20 mouse cellular contexts compared by ENCODE assay signal in the genomic region with DNA sequence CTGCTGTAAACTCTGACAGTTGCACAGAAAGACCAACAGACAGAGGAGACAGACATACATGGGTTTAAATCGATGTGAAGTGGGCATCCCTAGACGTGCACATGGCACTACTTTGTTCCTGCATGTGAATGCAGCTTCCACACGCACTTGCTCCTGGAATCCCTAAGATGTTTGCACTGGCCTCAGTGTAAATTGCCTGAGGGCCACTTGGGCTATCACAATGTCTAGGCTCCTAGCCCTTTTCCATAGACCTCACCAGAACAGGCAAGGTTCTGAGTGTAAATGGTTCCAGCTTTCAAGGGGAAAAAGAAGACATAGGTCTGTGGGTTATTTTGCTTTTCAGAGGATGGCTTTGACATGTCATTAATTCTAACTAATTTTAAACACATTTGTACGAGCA.
DNase-seq lines count a peak whose midpoint lies in the region; ATAC-seq and TF ChIP-seq lines count a peak whose summit lies in the region.
"Had no signal": no experiment of that assay in that cellular context is flagged by ENCODE, and none has a peak within 500 bp of the region (broad histone marks: within the 10 kb centered on the region; RNA-seq: fewer than 3 reads in every experiment).

No protein-coding gene starts in this region.

- no peak for DNase-seq in forebrain, embryonic 14.5 days (ENCODE audit: low spot score)
- DNase-seq in forebrain, embryonic 11.5 days (ENCODE audit: low spot score) = no peak
- no peak for DNase-seq in lung, embryonic 14.5 days
- DNase-seq in lung, postnatal 14 days = no peak
- DNase-seq in midbrain, postnatal 0 days (ENCODE audit: low spot score) = no peak
- no peak for DNase-seq in stomach, postnatal 0 days (ENCODE audit: low spot score)
- DNase-seq in spleen, postnatal 36 days (ENCODE audit: low spot score in 2 of 2) = no peak
- DNase-seq: cerebellum, adult 11 months; cerebellum, adult 9-11 months; gastrocnemius, postnatal 36 days; heart, adult 2 months; heart, postnatal 36 days; layer of hippocampus, postnatal 36 days; liver had no signal

- no peak overlapping the region for H3K27ac ChIP-seq in forebrain, embryonic 14.5 days (ENCODE audit: low read depth, low read length)
- no peak overlapping the region for H3K27ac ChIP-seq in forebrain, embryonic 11.5 days (ENCODE audit: low read depth, low read length)
- peak overlapping the region; percentile 63; the same call in 1 of the 2 replicates for H3K27ac ChIP-seq in lung, embryonic 14.5 days (ENCODE audit: low read depth)
- H3K27ac ChIP-seq in midbrain, embryonic 13.5 days = 0 out of 2 replicates have a peak overlapping the region, but pooled peaks have one; percentile 60
- H3K27ac ChIP-seq in midbrain, postnatal 0 days (ENCODE audit: low read depth, low read length) = no peak overlapping the region
- H3K27ac ChIP-seq in stomach, postnatal 0 days (replicated peaks) = peak overlapping the region; percentile 82; the same call in 1 of the 2 replicates
- H3K27ac ChIP-seq: heart, adult 2 months; heart, embryonic 15.5 days; liver, embryonic 15.5 days; neural tube, embryonic 15.5 days had no signal

- TF ChIP-seq EP300 in stomach, postnatal 0 days (optimal IDR thresholded peaks at IDR 0.05) = no peak

- no peak for TF ChIP-seq CTCF in lung, embryonic 14.5 days (IDR thresholded peaks at IDR 0.05; ENCODE audit: low read depth)
- no peak for TF ChIP-seq CTCF in midbrain, postnatal 0 days (IDR thresholded peaks at IDR 0.05)
- no peak for TF ChIP-seq CTCF in stomach, postnatal 0 days (IDR thresholded peaks at IDR 0.05; ENCODE audit: low read depth)

- H3K36me3 ChIP-seq in forebrain, embryonic 14.5 days (ENCODE audit: control insufficient read depth, insufficient read depth, low read length) = no peaks in the 10 kb centered on the region
- no peaks in the 10 kb centered on the region for H3K36me3 ChIP-seq in forebrain, embryonic 11.5 days (ENCODE audit: control insufficient read depth, insufficient read depth, low read length)
- no peaks in the 10 kb centered on the region for H3K36me3 ChIP-seq in lung, embryonic 14.5 days (ENCODE audit: insufficient read depth)
- H3K36me3 ChIP-seq in midbrain, embryonic 13.5 days = no peaks in the 10 kb centered on the region
- H3K36me3 ChIP-seq in midbrain, postnatal 0 days (ENCODE audit: insufficient read depth, low read length) = no peaks in the 10 kb centered on the region
- no peaks in the 10 kb centered on the region for H3K36me3 ChIP-seq in stomach, postnatal 0 days (ENCODE audit: control insufficient read depth, insufficient read depth, low read length)
- H3K36me3 ChIP-seq: heart, embryonic 15.5 days; hindbrain, embryonic 15.5 days; liver, embryonic 15.5 days; neural tube, embryonic 15.5 days had no signal

- peak overlapping the region; percentile 38; the same call in 1 of the 2 replicates for H3K4me2 ChIP-seq in forebrain, embryonic 14.5 days (ENCODE audit: low read length)
- no peak overlapping the region for H3K4me2 ChIP-seq in forebrain, embryonic 11.5 days (ENCODE audit: low read depth, low read length, severe bottlenecking)
- peak overlapping the region; percentile 49 for H3K4me2 ChIP-seq in lung, embryonic 14.5 days
- no peak overlapping the region for H3K4me2 ChIP-seq in midbrain, embryonic 13.5 days (replicated peaks)
- no peak overlapping the region for H3K4me2 ChIP-seq in midbrain, postnatal 0 days (ENCODE audit: low read depth, low read length, poor library complexity, severe bottlenecking)
- H3K4me2 ChIP-seq in stomach, postnatal 0 days (replicated peaks; ENCODE audit: low read depth) = peak overlapping the region; percentile 60
- H3K4me2 ChIP-seq: liver, embryonic 15.5 days had no signal

- H3K9me3 ChIP-seq in forebrain, embryonic 14.5 days (replicated peaks; ENCODE audit: control insufficient read depth, low read length) = no peaks in the 10 kb centered on the region
- H3K9me3 ChIP-seq in forebrain, embryonic 11.5 days (ENCODE audit: control insufficient read depth, low read length) = no peaks in the 10 kb centered on the region
- H3K9me3 ChIP-seq in lung, embryonic 14.5 days (ENCODE audit: low read depth, low read length) = no peaks in the 10 kb centered on the region
- no peaks in the 10 kb centered on the region for H3K9me3 ChIP-seq in midbrain, embryonic 13.5 days
- no peaks in the 10 kb centered on the region for H3K9me3 ChIP-seq in midbrain, postnatal 0 days (ENCODE audit: low read length)
- no peaks in the 10 kb centered on the region for H3K9me3 ChIP-seq in stomach, postnatal 0 days (ENCODE audit: control insufficient read depth, low read length)
- H3K9me3 ChIP-seq: heart, embryonic 15.5 days; hindbrain, embryonic 15.5 days; liver, embryonic 15.5 days; neural tube, embryonic 15.5 days had no signal

- ATAC-seq in forebrain, embryonic 14.5 days = no peak
- ATAC-seq in forebrain, embryonic 11.5 days (replicated peaks; ENCODE audit: low FRiP score) = no peak
- no peak for ATAC-seq in lung, embryonic 14.5 days (ENCODE audit: insufficient read depth)
- ATAC-seq in midbrain, embryonic 13.5 days = no peak
- no peak for ATAC-seq in midbrain, postnatal 0 days (ENCODE audit: low FRiP score)
- no peak for ATAC-seq in stomach, postnatal 0 days (ENCODE audit: low FRiP score, low TSS enrichment)

- H3K27me3 ChIP-seq in forebrain, embryonic 14.5 days (replicated peaks; ENCODE audit: control insufficient read depth, insufficient read depth, low read length) = no peaks in the 10 kb centered on the region
- no peaks in the 10 kb centered on the region for H3K27me3 ChIP-seq in forebrain, embryonic 11.5 days (ENCODE audit: control insufficient read depth, insufficient read depth, low read length)
- no peaks in the 10 kb centered on the region for H3K27me3 ChIP-seq in lung, embryonic 14.5 days (ENCODE audit: insufficient read depth, low read length)
- H3K27me3 ChIP-seq in midbrain, embryonic 13.5 days = no peaks in the 10 kb centered on the region
- H3K27me3 ChIP-seq in midbrain, postnatal 0 days (ENCODE audit: insufficient read depth, low read length) = no peaks in the 10 kb centered on the region
- H3K27me3 ChIP-seq in stomach, postnatal 0 days (ENCODE audit: control insufficient read depth, insufficient read depth, low read length) = no peaks in the 10 kb centered on the region
- H3K27me3 ChIP-seq: heart, embryonic 15.5 days; hindbrain, embryonic 15.5 days; liver, embryonic 15.5 days; neural tube, embryonic 15.5 days; Patski had no signal

- peaks cover 35% of the 10 kb centered on the region for H3K4me1 ChIP-seq in forebrain, embryonic 14.5 days (ENCODE audit: control insufficient read depth, insufficient read depth, low read length)
- H3K4me1 ChIP-seq in forebrain, embryonic 11.5 days (replicated peaks; ENCODE audit: control insufficient read depth, insufficient read depth, low read length) = peaks cover 23% of the 10 kb centered on the region
- peaks cover 35% of the 10 kb centered on the region for H3K4me1 ChIP-seq in lung, embryonic 14.5 days (ENCODE audit: insufficient read depth)
- peaks cover 77% of the 10 kb centered on the region for H3K4me1 ChIP-seq in midbrain, embryonic 13.5 days (replicated peaks)
- peaks cover 16% of the 10 kb centered on the region; the same call in 1 of the 2 replicates for H3K4me1 ChIP-seq in midbrain, postnatal 0 days (ENCODE audit: insufficient read depth, low read length)
- peaks cover 15% of the 10 kb centered on the region for H3K4me1 ChIP-seq in stomach, postnatal 0 days (replicated peaks; ENCODE audit: control insufficient read depth, insufficient read depth)

- no peak overlapping the region for H3K9ac ChIP-seq in forebrain, embryonic 14.5 days (ENCODE audit: low read length)
- H3K9ac ChIP-seq in forebrain, embryonic 11.5 days (ENCODE audit: low read length) = no peak overlapping the region
- no peak overlapping the region for H3K9ac ChIP-seq in lung, embryonic 14.5 days
- H3K9ac ChIP-seq in midbrain, embryonic 13.5 days (replicated peaks) = no peak overlapping the region
- no peak overlapping the region for H3K9ac ChIP-seq in midbrain, postnatal 0 days (replicated peaks; ENCODE audit: low read length, poor library complexity, severe bottlenecking)
- no peak overlapping the region for H3K9ac ChIP-seq in stomach, postnatal 0 days (ENCODE audit: low read length)
- H3K9ac ChIP-seq: heart, embryonic 15.5 days; hindbrain, embryonic 15.5 days; liver, embryonic 15.5 days had no signal

- 41% methylated on average over 4 of the region's 4 CpGs for whole genome bisulfite sequencing in forebrain, embryonic 14.5 days
- WGBS in forebrain, embryonic 11.5 days = 60% methylated on average over 4 of the region's 4 CpGs
- WGBS in lung, embryonic 14.5 days = 40% methylated on average over 4 of the region's 4 CpGs
- 67% methylated on average over 4 of the region's 4 CpGs for WGBS in midbrain, embryonic 13.5 days
- 61% methylated on average over 4 of the region's 4 CpGs for WGBS in midbrain, postnatal 0 days
- WGBS in stomach, postnatal 0 days = 46% methylated on average over 4 of the region's 4 CpGs

- no peak overlapping the region for H3K4me3 ChIP-seq in forebrain, embryonic 14.5 days (ENCODE audit: low read depth, low read length)
- no peak overlapping the region for H3K4me3 ChIP-seq in forebrain, embryonic 11.5 days (ENCODE audit: low read depth, low read length)
- H3K4me3 ChIP-seq in lung, embryonic 14.5 days (ENCODE audit: low read depth, low read length) = no peak overlapping the region
- H3K4me3 ChIP-seq in midbrain, embryonic 13.5 days (replicated peaks) = no peak overlapping the region
- no peak overlapping the region for H3K4me3 ChIP-seq in midbrain, postnatal 0 days (ENCODE audit: low read depth, low read length)
- no peak overlapping the region for H3K4me3 ChIP-seq in stomach, postnatal 0 days (ENCODE audit: low read depth, low read length)
- H3K4me3 ChIP-seq: heart, adult 2 months; hindbrain, embryonic 15.5 days; liver, embryonic 15.5 days; neural tube, embryonic 15.5 days had no signal

Comparison
In these comparisons a context has a peak if more than half of its experiments do, and no peak if none do; other contexts are left out.
1. H3K27ac ChIP-seq: peak in lung, embryonic 14.5 days (single experiment), midbrain, embryonic 13.5 days (single experiment) and stomach, postnatal 0 days (single experiment); none in forebrain, embryonic 14.5 days (single experiment), forebrain, embryonic 11.5 days (single experiment) and midbrain, postnatal 0 days (single experiment).
2. H3K4me2 ChIP-seq: peak in forebrain, embryonic 14.5 days (single experiment), lung, embryonic 14.5 days (single experiment) and stomach, postnatal 0 days (single experiment); none in forebrain, embryonic 11.5 days (single experiment), midbrain, embryonic 13.5 days (single experiment) and midbrain, postnatal 0 days (single experiment).